ENCODE assay signal across 31 mouse cellular contexts in the genomic region with DNA sequence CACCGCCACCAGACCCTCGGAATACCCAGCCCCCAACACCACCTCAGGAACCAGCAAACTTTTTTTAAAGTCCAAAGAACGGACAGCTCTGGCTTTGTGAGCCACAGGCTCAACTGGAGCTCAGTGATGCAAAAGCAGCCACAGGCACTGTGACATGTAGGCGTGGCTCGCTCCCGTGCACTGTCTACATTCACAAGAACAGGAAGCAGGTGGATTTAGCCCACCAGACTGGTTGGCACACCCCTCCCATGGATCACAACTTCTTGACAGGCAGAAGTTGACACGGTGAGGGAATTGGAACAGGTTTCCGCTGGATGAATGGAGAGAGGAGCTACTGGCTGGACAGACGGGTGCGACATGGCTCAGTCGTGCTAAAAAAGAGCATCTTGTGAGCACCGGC.
A peak's percentile ranks its signal among the peaks of the same experiment; 100 is the strongest.
DNase-seq lines count a peak whose midpoint lies in the region; ATAC-seq and TF ChIP-seq lines count a peak whose summit lies in the region.
"Had no signal": no experiment of that assay in that cellular context is flagged by ENCODE, and none has a peak within 500 bp of the region (broad histone marks: within the 10 kb centered on the region; RNA-seq: fewer than 3 reads in every experiment).

No protein-coding gene starts in this region.

- TF ChIP-seq CTCF in bone marrow, adult 2 months (IDR thresholded peaks at IDR 0.05; ENCODE audit: control insufficient read depth, insufficient read depth, low read length), result no peak
- TF ChIP-seq CTCF in stomach, postnatal 0 days (IDR thresholded peaks at IDR 0.05; ENCODE audit: low read depth), result no peak

- H3K9me3 ChIP-seq in stomach, postnatal 0 days (ENCODE audit: control insufficient read depth, low read length), result no peaks in the 10 kb centered on the region
- H3K9me3 ChIP-seq: forebrain, embryonic 15.5 days; heart, embryonic 12.5 days; hindbrain, embryonic 10.5 days; hindbrain, embryonic 15.5 days; limb, embryonic 13.5 days; lung, embryonic 15.5 days; megakaryocyte, embryonic 14.5 days; midbrain, embryonic 13.5 days; neural tube, embryonic 15.5 days had no signal

- 22% methylated on average over 12 of the region's 12 CpGs for WGBS in bone marrow, adult 2 months
- 77% methylated on average over 12 of the region's 12 CpGs for WGBS in stomach, postnatal 0 days

- H3K9ac ChIP-seq in stomach, postnatal 0 days (ENCODE audit: low read length), result no peak overlapping the region
- H3K9ac ChIP-seq: forebrain, embryonic 15.5 days; heart, embryonic 12.5 days; hindbrain, embryonic 15.5 days; limb, embryonic 13.5 days; lung, embryonic 15.5 days; midbrain, embryonic 13.5 days; neural tube, embryonic 15.5 days had no signal

- TF ChIP-seq EP300 in stomach, postnatal 0 days (optimal IDR thresholded peaks at IDR 0.05), result no peak

- no peaks in the 10 kb centered on the region for H3K36me3 ChIP-seq in stomach, postnatal 0 days (ENCODE audit: control insufficient read depth, insufficient read depth, low read length)
- H3K36me3 ChIP-seq: forebrain, embryonic 15.5 days; hindbrain, embryonic 10.5 days; hindbrain, embryonic 15.5 days; limb, embryonic 13.5 days; lung, embryonic 15.5 days; midbrain, embryonic 13.5 days; neural tube, embryonic 15.5 days had no signal

- H3K4me2 ChIP-seq in stomach, postnatal 0 days (replicated peaks; ENCODE audit: low read depth), result no peak overlapping the region
- H3K4me2 ChIP-seq: forebrain, embryonic 15.5 days; heart, embryonic 12.5 days; hindbrain, embryonic 15.5 days; limb, embryonic 13.5 days; liver, embryonic 11.5 days; lung, embryonic 15.5 days; midbrain, embryonic 13.5 days; neural tube, embryonic 15.5 days had no signal

- no peak for DNase-seq in stomach, postnatal 0 days (ENCODE audit: low spot score)
- peak; percentile 37 to 54 for DNase-seq in thymus, postnatal 36 days
- DNase-seq in cerebellum, adult 9-11 months, result no peak
- DNase-seq in embryo, embryonic 11 days, result no peak
- DNase-seq in retina, embryonic 14.5 days (ENCODE audit: low spot score), result no peak
- DNase-seq: adrenal gland, adult 2 months; adrenal gland, postnatal 36 days; cerebellum, adult 8-10 months; cerebellum, postnatal 36 days; gastrocnemius, postnatal 36 days; heart, adult 2 months; kidney, adult 11 months; kidney, postnatal 25 days; right cerebral cortex, adult 18-20 months; spleen, adult 18-20 months had no signal

- ATAC-seq in megakaryocyte, adult 5-6 weeks (ENCODE audit: poor library complexity, severe bottlenecking), result peak; percentile 85
- ATAC-seq in stomach, postnatal 0 days (ENCODE audit: low FRiP score, low TSS enrichment), result peak; percentile 45
- ATAC-seq: activated CD4-positive, CD25-positive, alpha-beta regulatory T cell, adult 4 months; CD4-positive, CD25-positive, alpha-beta regulatory T cell, adult 4 months; forebrain, embryonic 15.5 days; inflammation-experienced regulatory T-cells, adult 6 months; midbrain, embryonic 13.5 days had no signal

- no peaks in the 10 kb centered on the region for H3K27me3 ChIP-seq in stomach, postnatal 0 days (ENCODE audit: control insufficient read depth, insufficient read depth, low read length)
- H3K27me3 ChIP-seq: forebrain, embryonic 15.5 days; heart, embryonic 12.5 days; hindbrain, embryonic 15.5 days; limb, embryonic 13.5 days; lung, embryonic 15.5 days; megakaryocyte, embryonic 14.5 days; midbrain, embryonic 13.5 days; neural tube, embryonic 15.5 days had no signal

- no peak overlapping the region for H3K4me3 ChIP-seq in bone marrow, adult 2 months (replicated peaks; ENCODE audit: control insufficient read depth, low read depth, low read length)
- H3K4me3 ChIP-seq in stomach, postnatal 0 days (ENCODE audit: low read depth, low read length), result no peak overlapping the region
- H3K4me3 ChIP-seq: forebrain, embryonic 15.5 days; heart, adult 2 months; heart, embryonic 12.5 days; hindbrain, embryonic 10.5 days; hindbrain, embryonic 15.5 days; layer of hippocampus, adult 2 months; limb, embryonic 13.5 days; lung, embryonic 15.5 days; megakaryocyte, embryonic 14.5 days; midbrain, embryonic 13.5 days; neural tube, embryonic 15.5 days had no signal

- no peak for TF ChIP-seq POLR2A in bone marrow, adult 2 months (IDR thresholded peaks at IDR 0.05; ENCODE audit: borderline replicate concordance, control insufficient read depth, low read depth, low read length)

- H3K27ac ChIP-seq in bone marrow, adult 2 months (ENCODE audit: control insufficient read depth, insufficient read depth, low read depth, low read length, poor library complexity), result peak overlapping the region; percentile 6; the same call in 1 of the 2 replicates
- H3K27ac ChIP-seq in stomach, postnatal 0 days (replicated peaks), result no peak overlapping the region
- H3K27ac ChIP-seq: forebrain, embryonic 15.5 days; heart, adult 2 months; hindbrain, embryonic 10.5 days; hindbrain, embryonic 15.5 days; layer of hippocampus, adult 2 months; limb, embryonic 13.5 days; lung, embryonic 15.5 days; midbrain, embryonic 13.5 days; neural tube, embryonic 15.5 days had no signal

- H3K4me1 ChIP-seq in bone marrow, adult 2 months (ENCODE audit: control insufficient read depth, insufficient read depth, low read length), result peaks cover 3% of the 10 kb centered on the region; the same call in 1 of the 2 replicates
- H3K4me1 ChIP-seq in stomach, postnatal 0 days (replicated peaks; ENCODE audit: control insufficient read depth, insufficient read depth), result no peaks in the 10 kb centered on the region
- H3K4me1 ChIP-seq: heart, embryonic 12.5 days; megakaryocyte, embryonic 14.5 days had no signal

Comparison
In these comparisons a context has a peak if more than half of its experiments do, and no peak if none do; other contexts are left out.
1. DNase-seq: peak in thymus, postnatal 36 days (2 of 2); none in stomach, postnatal 0 days (single experiment), cerebellum, adult 9-11 months (single experiment), embryo, embryonic 11 days (single experiment) and retina, embryonic 14.5 days (single experiment).